Mouse (Mus musculus) G1E (cell line): Measurements from ENCODE around the gene Adgrl3.

Experiments
- CTCF ChIP-seq: IDR thresholded peaks from 2 replicates; pipeline ENCODE4 v1.5.1; 2012; ENCODE audit warnings: low read depth, low read length, inconsistent platforms, mixed read lengths
- TAL1 ChIP-seq: conservative IDR thresholded peaks from 2 replicates; pipeline ENCODE4 v1.6.1; 2012; ENCODE audit warnings: low read depth, low read length, inconsistent platforms, mixed read lengths

DNA sequence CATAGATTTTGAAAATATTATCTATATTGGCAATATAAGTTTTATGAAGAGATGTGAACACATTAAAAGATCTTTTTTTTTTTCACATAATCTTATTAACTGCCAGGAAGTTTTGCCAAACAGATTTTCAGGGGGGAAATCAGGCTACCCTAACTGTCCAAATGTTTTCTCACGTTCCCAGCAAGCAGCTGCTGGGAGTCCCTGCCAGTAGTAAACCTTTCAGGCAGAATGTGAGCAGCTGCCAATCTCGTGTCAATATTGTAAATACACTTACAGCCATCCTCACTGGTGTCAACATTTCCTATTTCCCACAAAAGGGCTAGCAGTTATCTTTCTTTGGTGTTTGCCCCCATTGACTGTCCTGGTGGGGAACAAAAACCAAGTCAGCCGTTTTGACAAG is 107.7 kb downstream of the Adgrl3 start:
- TF ChIP-seq CTCF (no peak), TAL1 (no peak)
